Mouse (Mus musculus) liver, embryonic 11.5 days (tissue): ENCODE measurements at regions not wholly inside any gene's neighbourhood (a gene's known extent, or its start where the extent isn't known, plus 50 kb on each side); places are given as distances from the start of the nearest gene placed in this dataset.

Source experiments
- ATAC-seq: fragments of 200-750 bp; cut with Nextera tagmentation; replicated peaks from 2 replicates; pipeline ENCODE4 v1.8.0; 2017; ENCODE audit warnings: moderate number of reproducible peaks, mild to moderate bottlenecking, moderate TSS enrichment, moderate library complexity; ENCODE audit not compliant: low FRiP score
- DNase-seq: peaks from one replicate; pipeline ENCODE4 v3.0.0-alpha.2; 2017; ENCODE audit warnings: low spot score
- H3K27ac ChIP-seq: fragments of 300-500 bp; sonication (generic); 2 replicates; pipeline ENCODE4 v1.5.1; 2014; ENCODE audit warnings: mild to moderate bottlenecking, low read depth, low read length, control low read depth
- H3K27me3 ChIP-seq: fragments of 300-500 bp; sonication (generic); replicated peaks from 2 replicates; pipeline ENCODE4 v1.6.1; 2014; ENCODE audit warnings: low read length, mixed read lengths; ENCODE audit not compliant: control insufficient read depth, insufficient read depth
- H3K36me3 ChIP-seq: fragments of 300-500 bp; sonication (generic); 2 replicates; pipeline ENCODE4 v1.6.1; 2014; ENCODE audit warnings: mild to moderate bottlenecking, low read length, moderate library complexity, mixed read lengths; ENCODE audit not compliant: control insufficient read depth, insufficient read depth
- H3K4me1 ChIP-seq: fragments of 300-500 bp; sonication (generic); replicated peaks from 2 replicates; pipeline ENCODE4 v1.6.1; 2014; ENCODE audit warnings: low read length, mixed read lengths; ENCODE audit not compliant: control insufficient read depth, insufficient read depth
- H3K4me2 ChIP-seq: fragments of 300-500 bp; sonication (generic); 2 replicates; pipeline ENCODE4 v1.6.1; 2014; ENCODE audit warnings: mild to moderate bottlenecking, control low read depth, moderate library complexity
- H3K4me3 ChIP-seq: fragments of 300-500 bp; sonication (generic); 2 replicates; pipeline ENCODE4 v1.5.1; 2014; ENCODE audit warnings: low read depth, low read length, control low read depth
- H3K9ac ChIP-seq: fragments of 300-500 bp; sonication (generic); 2 replicates; pipeline ENCODE4 v1.6.1; 2014; ENCODE audit warnings: low read depth, low read length, control low read depth
- H3K9me3 ChIP-seq: fragments of 300-500 bp; sonication (generic); 2 replicates; pipeline ENCODE4 v1.6.1; 2016; ENCODE audit warnings: low read length, inconsistent platforms, mixed read lengths; ENCODE audit not compliant: control insufficient read depth
- WGBS: fragments of 180-500 bp; shearing (Covaris S2); extraction: QIAGEN DNeasy Blood & Tissue Kit; methylation state at CpG from one replicate; pipeline ENCODE4 v1.1.7; 2014; 5-methylcytosine and 5-hydroxymethylcytosine counted together

GRCm38 (mm10) chr1:92766496-92766895 is 64.9 kb upstream of the Gpc1 start:
- H3K4me2 ChIP-seq: no peak overlapping the region
- 76% methylated on average over 7 of the region's 7 CpGs for WGBS
- no peak overlapping the region for H3K27ac ChIP-seq
- no peak for ATAC-seq
- H3K27me3 ChIP-seq: no peaks in the 10 kb centered on the region
- no peaks in the 10 kb centered on the region for H3K4me1 ChIP-seq
- no peak overlapping the region for H3K9ac ChIP-seq
- no peak overlapping the region for H3K4me3 ChIP-seq
- DNase-seq: no peak
- no peaks in the 10 kb centered on the region for H3K9me3 ChIP-seq
- H3K36me3 ChIP-seq: no peaks in the 10 kb centered on the region

GRCm38 (mm10) chr1:92754793-92755488 is 76.5 kb upstream of the Gpc1 start:
- H3K4me1 ChIP-seq: no peaks in the 10 kb centered on the region
- WGBS: 73% methylated on average over 20 of the region's 20 CpGs
- H3K4me2 ChIP-seq: no peak overlapping the region
- H3K9me3 ChIP-seq: no peaks in the 10 kb centered on the region
- no peaks in the 10 kb centered on the region for H3K36me3 ChIP-seq
- H3K27ac ChIP-seq: no peak overlapping the region
- no peak overlapping the region for H3K4me3 ChIP-seq
- ATAC-seq (no peak), DNase-seq (no peak)
- H3K9ac ChIP-seq: no peak overlapping the region
- H3K27me3 ChIP-seq: no peaks in the 10 kb centered on the region

- Histone ChIP-seq H3K4me1 (no peaks in the 10 kb centered on the region), H3K36me3 (no peaks in the 10 kb centered on the region), H3K27ac (no peak overlapping the region), H3K9me3 (no peaks in the 10 kb centered on the region), H3K9ac (no peak overlapping the region), H3K4me2 (no peak overlapping the region), H3K4me3 (no peak overlapping the region), H3K27me3 (no peaks in the 10 kb centered on the region)
- 51% methylated on average over 4 of the region's 4 CpGs for WGBS
- no peak for ATAC-seq
- no peak for DNase-seq
Observed at GRCm38 (mm10) chr1:92751700-92752136, 79.7 kb upstream of the Gpc1 start.

GRCm38 (mm10) chr1:92749475-92749874 is 82.0 kb upstream of the Gpc1 start:
- ATAC-seq (no peak), DNase-seq (no peak)
- no peaks in the 10 kb centered on the region for H3K4me1 ChIP-seq
- no peaks in the 10 kb centered on the region for H3K36me3 ChIP-seq
- WGBS: 36% methylated on average over 7 of the region's 7 CpGs
- no peak overlapping the region for H3K4me3 ChIP-seq
- H3K9me3 ChIP-seq: no peaks in the 10 kb centered on the region
- H3K4me2 ChIP-seq: no peak overlapping the region
- H3K27ac ChIP-seq: no peak overlapping the region
- no peak overlapping the region for H3K9ac ChIP-seq
- H3K27me3 ChIP-seq: no peaks in the 10 kb centered on the region

- no peaks in the 10 kb centered on the region for H3K9me3 ChIP-seq
- no peak overlapping the region for H3K27ac ChIP-seq
- WGBS: 81% methylated on average over 5 of the region's 5 CpGs
- no peak overlapping the region for H3K9ac ChIP-seq
- no peaks in the 10 kb centered on the region for H3K4me1 ChIP-seq
- H3K36me3 ChIP-seq: no peaks in the 10 kb centered on the region
- DNase-seq (no peak), ATAC-seq (no peak)
- H3K27me3 ChIP-seq: no peaks in the 10 kb centered on the region
- H3K4me3 ChIP-seq: no peak overlapping the region
- H3K4me2 ChIP-seq: no peak overlapping the region
Observed at GRCm38 (mm10) chr1:92745284-92745683, 86.2 kb upstream of the Gpc1 start.

GRCm38 (mm10) chr1:92744528-92745241 is 86.8 kb upstream of the Gpc1 start:
- no peaks in the 10 kb centered on the region for H3K9me3 ChIP-seq
- 55% methylated on average over 9 of the region's 9 CpGs for WGBS
- H3K4me3 ChIP-seq: no peak overlapping the region
- DNase-seq (no peak), ATAC-seq (0 out of 2 replicates have a peak, but pooled peaks have one; percentile 31)
- no peak overlapping the region for H3K9ac ChIP-seq
- no peak overlapping the region for H3K27ac ChIP-seq
- H3K36me3 ChIP-seq: no peaks in the 10 kb centered on the region
- H3K4me2 ChIP-seq: no peak overlapping the region
- H3K27me3 ChIP-seq: no peaks in the 10 kb centered on the region
- H3K4me1 ChIP-seq: no peaks in the 10 kb centered on the region

GRCm38 (mm10) chr1:92742881-92743621 is 88.4 kb upstream of the Gpc1 start:
- Histone ChIP-seq H3K9me3 (no peaks in the 10 kb centered on the region), H3K9ac (no peak overlapping the region), H3K27ac (no peak overlapping the region), H3K4me3 (no peak overlapping the region), H3K36me3 (no peaks in the 10 kb centered on the region), H3K4me2 (no peak overlapping the region), H3K27me3 (no peaks in the 10 kb centered on the region; the same call in 1 of the 2 replicates), H3K4me1 (no peaks in the 10 kb centered on the region)
- 68% methylated on average over 4 of the region's 4 CpGs for WGBS
- ATAC-seq (no peak), DNase-seq (no peak)

GRCm38 (mm10) chr1:92742300-92742699 is 89.1 kb upstream of the Gpc1 start:
- Histone ChIP-seq H3K9ac (no peak overlapping the region), H3K9me3 (no peaks in the 10 kb centered on the region), H3K4me3 (no peak overlapping the region), H3K27me3 (peaks cover 3% of the 10 kb centered on the region; the same call in 1 of the 2 replicates), H3K27ac (no peak overlapping the region), H3K4me1 (no peaks in the 10 kb centered on the region), H3K36me3 (no peaks in the 10 kb centered on the region), H3K4me2 (no peak overlapping the region)
- ATAC-seq (no peak), DNase-seq (no peak)
- 66% methylated on average over 6 of the region's 6 CpGs for WGBS
